ENCODE assay signal across 11 mouse cellular contexts in the genomic region with DNA sequence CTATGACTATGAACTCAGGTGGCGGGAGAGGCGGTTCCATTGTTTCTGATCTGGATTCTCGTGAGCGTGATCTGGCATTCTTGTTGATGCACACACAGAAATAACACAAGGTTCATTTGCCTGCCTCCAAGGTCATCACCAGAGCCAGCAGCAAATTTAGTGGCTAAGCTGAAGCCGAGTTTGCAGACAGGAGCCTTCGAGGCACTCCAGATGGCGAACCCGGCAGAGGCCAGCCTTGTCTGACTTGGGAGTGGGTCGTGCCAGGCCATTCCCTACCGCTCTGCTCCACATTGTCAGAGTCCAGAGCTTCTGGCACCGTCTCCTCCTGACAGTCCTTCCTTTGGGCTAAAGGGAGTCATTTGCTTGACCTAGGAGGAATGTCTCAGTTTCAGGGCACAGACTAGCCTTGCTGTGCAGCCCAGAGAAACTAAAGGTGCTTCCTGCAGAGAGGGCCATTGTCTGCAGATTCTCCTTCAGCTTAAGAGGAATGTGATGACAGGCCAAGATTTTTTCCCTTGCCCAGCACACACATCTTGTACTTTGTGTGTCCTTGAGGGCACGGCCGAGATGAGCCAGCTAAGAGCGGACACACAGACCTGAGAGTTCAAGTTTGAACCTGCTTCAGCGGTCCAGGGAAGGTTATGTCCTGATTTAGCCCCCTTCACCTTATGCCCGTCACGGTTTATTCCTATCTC. TPM values are rescaled to one million over a fixed set of nuclear protein-coding genes. Genes with fewer than 3 reads are reported as not detected.
DNase-seq lines count a peak whose midpoint lies in the region; ATAC-seq and TF ChIP-seq lines count a peak whose summit lies in the region.
"Had no signal": no experiment of that assay in that cellular context is flagged by ENCODE, and none has a peak within 500 bp of the region (broad histone marks: within the 10 kb centered on the region; RNA-seq: fewer than 3 reads in every experiment).

No protein-coding gene starts in this region.

- no peaks in the 10 kb centered on the region for H3K36me3 ChIP-seq in kidney, embryonic 14.5 days (ENCODE audit: control insufficient read depth, insufficient read depth, low read length)
- no peaks in the 10 kb centered on the region for H3K36me3 ChIP-seq in heart, embryonic 11.5 days (ENCODE audit: control insufficient read depth, insufficient read depth, low read length)
- H3K36me3 ChIP-seq in midbrain, embryonic 12.5 days: no peaks in the 10 kb centered on the region
- H3K36me3 ChIP-seq in forebrain, embryonic 12.5 days (replicated peaks): no peaks in the 10 kb centered on the region
- H3K36me3 ChIP-seq: limb, embryonic 15.5 days had no signal

- no peak overlapping the region for H3K4me2 ChIP-seq in kidney, embryonic 14.5 days (replicated peaks; ENCODE audit: low read depth, low read length)
- peak overlapping the region; percentile 53 for H3K4me2 ChIP-seq in heart, embryonic 11.5 days
- H3K4me2 ChIP-seq in midbrain, embryonic 12.5 days (replicated peaks): no peak overlapping the region
- no peak overlapping the region for H3K4me2 ChIP-seq in forebrain, embryonic 12.5 days
- H3K4me2 ChIP-seq: limb, embryonic 15.5 days had no signal

- H3K9ac ChIP-seq in kidney, embryonic 14.5 days (ENCODE audit: low read depth, low read length): no peak overlapping the region
- no peak overlapping the region for H3K9ac ChIP-seq in heart, embryonic 11.5 days (ENCODE audit: low read depth, low read length)
- 0 out of 2 replicates have a peak overlapping the region, but pooled peaks have one; percentile 17 for H3K9ac ChIP-seq in midbrain, embryonic 12.5 days (replicated peaks)
- no peak overlapping the region for H3K9ac ChIP-seq in forebrain, embryonic 12.5 days
- H3K9ac ChIP-seq: limb, embryonic 15.5 days had no signal

- TF ChIP-seq CTCF in layer of hippocampus, adult 2 months (conservative IDR thresholded peaks at IDR 0.05): no peak

- H3K27ac ChIP-seq in kidney, embryonic 14.5 days (ENCODE audit: low read depth, low read length): no peak overlapping the region
- H3K27ac ChIP-seq in heart, embryonic 11.5 days (ENCODE audit: low read depth, low read length): no peak overlapping the region
- H3K27ac ChIP-seq in midbrain, embryonic 12.5 days (replicated peaks): no peak overlapping the region
- H3K27ac ChIP-seq in layer of hippocampus, adult 2 months: no peak overlapping the region
- no peak overlapping the region for H3K27ac ChIP-seq in forebrain, embryonic 12.5 days
- H3K27ac ChIP-seq: limb, embryonic 15.5 days had no signal

- no peak for ATAC-seq in kidney, embryonic 14.5 days (ENCODE audit: low FRiP score, low TSS enrichment)
- no peak for ATAC-seq in heart, embryonic 11.5 days (replicated peaks; ENCODE audit: insufficient number of reproducible peaks, low FRiP score, low TSS enrichment)
- ATAC-seq in midbrain, embryonic 12.5 days (ENCODE audit: low FRiP score, low read depth): no peak
- no peak for ATAC-seq in forebrain, embryonic 12.5 days (ENCODE audit: low FRiP score)
- ATAC-seq: inflammation-experienced regulatory T-cells, adult 6 months had no signal

- no peaks in the 10 kb centered on the region for H3K27me3 ChIP-seq in kidney, embryonic 14.5 days (ENCODE audit: control insufficient read depth, insufficient read depth, low read length)
- H3K27me3 ChIP-seq in heart, embryonic 11.5 days (ENCODE audit: control insufficient read depth, insufficient read depth, low read length): no peaks in the 10 kb centered on the region
- H3K27me3 ChIP-seq in midbrain, embryonic 12.5 days: peaks cover 2% of the 10 kb centered on the region; the same call in 1 of the 2 replicates
- H3K27me3 ChIP-seq in forebrain, embryonic 12.5 days: peaks cover 60% of the 10 kb centered on the region
- H3K27me3 ChIP-seq: limb, embryonic 15.5 days had no signal

- H3K4me1 ChIP-seq in kidney, embryonic 14.5 days (ENCODE audit: control insufficient read depth, insufficient read depth, low read length): no peaks in the 10 kb centered on the region
- H3K4me1 ChIP-seq in heart, embryonic 11.5 days (ENCODE audit: control insufficient read depth, insufficient read depth, low read length): peaks cover 12% of the 10 kb centered on the region; the same call in 1 of the 2 replicates
- H3K4me1 ChIP-seq in midbrain, embryonic 12.5 days: peaks cover 24% of the 10 kb centered on the region
- H3K4me1 ChIP-seq in forebrain, embryonic 12.5 days: peaks cover 16% of the 10 kb centered on the region
- H3K4me1 ChIP-seq: limb, embryonic 15.5 days had no signal

- H3K4me3 ChIP-seq in kidney, embryonic 14.5 days (ENCODE audit: low read length): no peak overlapping the region
- 0 out of 2 replicates have a peak overlapping the region, but pooled peaks have one; percentile 6 for H3K4me3 ChIP-seq in heart, embryonic 11.5 days (ENCODE audit: low read depth, low read length)
- H3K4me3 ChIP-seq in midbrain, embryonic 12.5 days: no peak overlapping the region
- no peak overlapping the region for H3K4me3 ChIP-seq in layer of hippocampus, adult 2 months
- no peak overlapping the region for H3K4me3 ChIP-seq in forebrain, embryonic 12.5 days (replicated peaks)
- H3K4me3 ChIP-seq: erythroblast, embryonic 14.5 days; limb, embryonic 15.5 days had no signal

- DNase-seq in kidney, adult 11 months: peak; percentile 52
- peak; percentile 24 for DNase-seq in adrenal gland, postnatal 14 days
- DNase-seq in layer of hippocampus, adult 2 months (ENCODE audit: low spot score in 2 of 2): no peak
- DNase-seq in layer of hippocampus, postnatal 36 days: no peak

- WGBS in kidney, embryonic 14.5 days: 64% methylated on average over 17 of the region's 17 CpGs
- 38% methylated on average over 17 of the region's 17 CpGs for WGBS in heart, embryonic 11.5 days (ENCODE audit: insufficient replicate concordance)
- 47% methylated on average over 17 of the region's 17 CpGs for WGBS in midbrain, embryonic 12.5 days
- 51% methylated on average over 17 of the region's 17 CpGs for WGBS in forebrain, embryonic 12.5 days

- H3K9me3 ChIP-seq in kidney, embryonic 14.5 days (ENCODE audit: control insufficient read depth, low read length): no peaks in the 10 kb centered on the region
- H3K9me3 ChIP-seq in heart, embryonic 11.5 days (replicated peaks; ENCODE audit: control insufficient read depth, low read length): no peaks in the 10 kb centered on the region
- no peaks in the 10 kb centered on the region for H3K9me3 ChIP-seq in midbrain, embryonic 12.5 days
- no peaks in the 10 kb centered on the region for H3K9me3 ChIP-seq in forebrain, embryonic 12.5 days
- H3K9me3 ChIP-seq: limb, embryonic 15.5 days had no signal

RNA-seq across cellular contexts. Expression of a gene that starts 20.2 kb away (rescaled TPM):
- polyA plus RNA-seq in kidney, embryonic 14.5 days (2014; fragmentation: Nextera tagmentation; extraction: Ambion mirVana): 4.4 and 6.5 TPM in 2 replicates
- 4.8 and 5.2 TPM in 2 replicates for total RNA-seq in adrenal gland, postnatal 14 days (2021)
- polyA plus RNA-seq in heart, embryonic 11.5 days (2014; fragmentation: Nextera tagmentation; extraction: Ambion mirVana): 0.94 and 1.7 TPM in 2 replicates
- polyA plus RNA-seq in midbrain, embryonic 12.5 days (2016; fragmentation: Nextera tagmentation; extraction: Ambion mirVana): 1.7 and 2.2 TPM in 2 replicates
- 1 to 10 TPM; 8.9 to 9.1 TPM for total RNA-seq in layer of hippocampus, adult 2 months (2021)
- polyA plus RNA-seq in forebrain, embryonic 12.5 days (2016; fragmentation: Nextera tagmentation; extraction: Ambion mirVana): 0.78 and 1.2 TPM in 2 replicates
- 1 to 10 TPM; 7.5 to 9.8 TPM for total RNA-seq in layer of hippocampus, postnatal 36 days (2021)
- polyA plus RNA-seq: erythroblast, embryonic 14.5 days had no signal

RNA-seq across cellular contexts. Expression of a gene that starts 59.5 kb away (rescaled TPM):
- 67.7 and 86.5 TPM in 2 replicates for polyA plus RNA-seq in kidney, embryonic 14.5 days (2014; fragmentation: Nextera tagmentation; extraction: Ambion mirVana)
- total RNA-seq in adrenal gland, postnatal 14 days (2021): 66.8 and 69.1 TPM in 2 replicates
- 54.5 and 55.0 TPM in 2 replicates for polyA plus RNA-seq in heart, embryonic 11.5 days (2014; fragmentation: Nextera tagmentation; extraction: Ambion mirVana)
- 93.7 and 98.6 TPM in 2 replicates for polyA plus RNA-seq in midbrain, embryonic 12.5 days (2016; fragmentation: Nextera tagmentation; extraction: Ambion mirVana)
- 10 to 100 TPM; 52.0 to 69.4 TPM for total RNA-seq in layer of hippocampus, adult 2 months (2021)
- 101 and 109 TPM in 2 replicates for polyA plus RNA-seq in forebrain, embryonic 12.5 days (2016; fragmentation: Nextera tagmentation; extraction: Ambion mirVana)
- 10 to 100 TPM; 48.7 to 64.7 TPM for total RNA-seq in layer of hippocampus, postnatal 36 days (2021)

Comparison
In these comparisons a context has a peak if more than half of its experiments do, and no peak if none do; other contexts are left out.
1. DNase-seq: peak in kidney, adult 11 months (single experiment) and adrenal gland, postnatal 14 days (single experiment); none in layer of hippocampus, adult 2 months (0 of 2) and layer of hippocampus, postnatal 36 days (0 of 2).